Mouse (Mus musculus) thymus, adult 2 months (tissue): ENCODE results near the gene Tnrc6b.

Experiments
- CTCF ChIP-seq: fragments of 200-500 bp; IDR thresholded peaks from 2 replicates; pipeline ENCODE4 v1.5.1; 2012; ENCODE audit warnings: mild to moderate bottlenecking, control low read depth, low read length, moderate library complexity, borderline replicate concordance; ENCODE audit not compliant: control insufficient read depth, poor library complexity, insufficient read depth; ENCODE audit errors: extremely low read depth
- POLR2A ChIP-seq: fragments of 200-500 bp; IDR thresholded peaks from 2 replicates; pipeline ENCODE4 v1.6.1; 2012; ENCODE audit warnings: mild to moderate bottlenecking, low read length, control low read depth, moderate library complexity; ENCODE audit not compliant: control insufficient read depth, poor library complexity, insufficient read depth; ENCODE audit errors: extremely low read depth

- TF ChIP-seq CTCF: no peak
- TF ChIP-seq POLR2A: no peak
Observed at GRCm38 (mm10) chr15:80701481-80702257, 9.4 kb upstream of the Tnrc6b start.
